Mouse (Mus musculus): ENCODE measurements at regions not wholly inside any gene's neighbourhood (a gene's known extent, or its start where the extent isn't known, plus 50 kb on each side); places are given as distances from the start of the nearest gene placed in this dataset.

DNA sequence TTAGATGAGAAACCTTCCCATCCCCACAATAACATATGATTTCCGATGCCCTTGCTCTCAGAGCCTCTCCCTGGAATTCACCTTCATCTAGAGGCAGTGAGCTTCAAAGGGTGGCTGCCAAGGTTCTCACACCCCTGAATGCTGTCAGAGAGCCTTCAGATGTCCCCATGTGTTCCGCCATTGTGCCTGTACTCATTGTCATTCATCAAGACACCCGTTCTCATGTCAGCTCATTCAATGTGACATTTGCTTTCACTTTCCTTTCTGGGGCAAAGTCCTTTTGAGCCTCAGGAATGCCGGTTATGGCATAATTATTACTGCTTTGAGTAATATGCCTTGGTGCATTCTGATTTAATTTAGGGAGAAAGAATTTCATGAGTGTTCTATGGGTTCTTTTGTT, 99.1 kb upstream of the Kbtbd8 start:
- TF ChIP-seq CTCF (IDR thresholded peaks at IDR 0.05; ENCODE audit: low read depth, low read length) (no peak), POLR2A (IDR thresholded peaks at IDR 0.05; ENCODE audit: insufficient read depth, low read length) (no peak)

All from ES-Bruce4 (cell line).